Mouse (Mus musculus) thymus, postnatal 14 days (tissue): Measurements from ENCODE around the gene Thegl.

ENCODE experiments used
- DNase-seq: peaks from one replicate; pipeline ENCODE4 v3.0.0; 2021

The Thegl gene

GRCm38 (mm10) chr5:77097686-77098085 lies 81.9 kb downstream of the Thegl start:
- no peak for DNase-seq

GRCm38 (mm10) chr5:77098874-77099273 lies 83.1 kb downstream of the Thegl start:
- DNase-seq, result no peak

- DNase-seq, result no peak
Observed at GRCm38 (mm10) chr5:77099317-77099996, 83.6 kb downstream of the Thegl start.

- DNase-seq, result no peak
Observed at GRCm38 (mm10) chr5:77099997-77100380, 84.2 kb downstream of the Thegl start.

- no peak for DNase-seq
Observed at GRCm38 (mm10) chr5:77100691-77101090, 84.9 kb downstream of the Thegl start.

- DNase-seq, result no peak
Observed at GRCm38 (mm10) chr5:77102522-77103365, 86.9 kb downstream of the Thegl start.

GRCm38 (mm10) chr5:77107146-77107822 lies 91.5 kb downstream of the Thegl start:
- no peak for DNase-seq

GRCm38 (mm10) chr5:77108806-77109205 lies 93.0 kb downstream of the Thegl start:
- no peak for DNase-seq

- DNase-seq, result no peak
Observed at GRCm38 (mm10) chr5:77109814-77110213, 94.0 kb downstream of the Thegl start.
